Mouse (Mus musculus) neural tube, embryonic 11.5 days (tissue): ENCODE measurements around the gene Hspb7. TPM values are rescaled to one million over a fixed set of nuclear protein-coding genes. Genes with fewer than 3 reads are reported as not detected.
A peak's percentile ranks its signal among the peaks of the same experiment; 100 is the strongest.

Experiments
- ATAC-seq: fragments of 200-750 bp; cut with Nextera tagmentation; 2 replicates; pipeline ENCODE4 v1.8.0; 2017; ENCODE audit warnings: moderate number of reproducible peaks, mild to moderate bottlenecking, moderate TSS enrichment, moderate library complexity; ENCODE audit not compliant: insufficient read depth, low FRiP score, low TSS enrichment
- DNase-seq: peaks from one replicate; pipeline ENCODE4 v3.0.0-alpha.2; 2015; ENCODE audit warnings: low spot score
- H3K27ac ChIP-seq: fragments of 300-500 bp; sonication (generic); 2 replicates; pipeline ENCODE4 v1.5.1; 2014; ENCODE audit warnings: low read depth, mild to moderate bottlenecking, low read length
- H3K27me3 ChIP-seq: fragments of 300-500 bp; sonication (generic); 2 replicates; pipeline ENCODE4 v1.6.1; 2014; ENCODE audit warnings: mild to moderate bottlenecking, low read length, mixed read lengths; ENCODE audit not compliant: control insufficient read depth, insufficient read depth
- H3K36me3 ChIP-seq: fragments of 300-500 bp; sonication (generic); 2 replicates; pipeline ENCODE4 v1.6.1; 2014; ENCODE audit warnings: mild to moderate bottlenecking, low read length, moderate library complexity, mixed read lengths; ENCODE audit not compliant: control insufficient read depth, insufficient read depth
- H3K4me1 ChIP-seq: fragments of 300-500 bp; sonication (generic); 2 replicates; pipeline ENCODE4 v1.6.1; 2014; ENCODE audit warnings: low read length, mixed read lengths; ENCODE audit not compliant: control insufficient read depth, insufficient read depth
- H3K4me2 ChIP-seq: fragments of 300-500 bp; sonication (generic); 2 replicates; pipeline ENCODE4 v1.6.1; 2014; ENCODE audit warnings: low read depth, mild to moderate bottlenecking, moderate library complexity
- H3K4me3 ChIP-seq: fragments of 300-500 bp; sonication (generic); 2 replicates; pipeline ENCODE4 v1.5.1; 2014; ENCODE audit warnings: low read depth, low read length
- H3K9ac ChIP-seq: fragments of 300-500 bp; sonication (generic); 2 replicates; pipeline ENCODE4 v1.6.1; 2014; ENCODE audit warnings: mild to moderate bottlenecking, low read length
- H3K9me3 ChIP-seq: fragments of 300-500 bp; sonication (generic); 2 replicates; pipeline ENCODE4 v1.6.1; 2016; ENCODE audit warnings: low read length; ENCODE audit not compliant: control insufficient read depth
- WGBS: fragments of 180-500 bp; shearing (Covaris S2); extraction: QIAGEN DNeasy Blood & Tissue Kit; methylation state at CpG from one replicate; pipeline ENCODE4 v1.1.7; 2014; 5-methylcytosine and 5-hydroxymethylcytosine counted together
- polyA plus RNA-seq: library from polyadenylated mRNA; unstranded; fragments of >200 nt; fragmentation: Nextera tagmentation; extraction: Ambion mirVana; gene quantifications from 2 replicates; pipeline ENCODE4 v1.2.1, GENCODE M21; 2014

Hspb7 gene
- polyA plus RNA-seq, 1 experiment from 2014 or later = not detected

GRCm38 (mm10) chr4:141432666-141433065 is 12.1 kb downstream of the Hspb7 start:
- DNase-seq (no peak), ATAC-seq (no peak)
- H3K27ac ChIP-seq = no peak overlapping the region
- no peak overlapping the region for H3K4me2 ChIP-seq
- no peak overlapping the region for H3K4me3 ChIP-seq
- 67% methylated on average over 14 of the region's 14 CpGs for WGBS
- no peaks in the 10 kb centered on the region for H3K9me3 ChIP-seq
- no peak overlapping the region for H3K9ac ChIP-seq
- H3K36me3 ChIP-seq = no peaks in the 10 kb centered on the region
- no peaks in the 10 kb centered on the region for H3K27me3 ChIP-seq
- H3K4me1 ChIP-seq = no peaks in the 10 kb centered on the region

GRCm38 (mm10) chr4:141433191-141433590 is 12.6 kb downstream of the Hspb7 start:
- ATAC-seq = no peak
- Histone ChIP-seq H3K9me3 (no peaks in the 10 kb centered on the region), H3K9ac (no peak overlapping the region), H3K4me1 (no peaks in the 10 kb centered on the region), H3K4me3 (no peak overlapping the region), H3K27ac (no peak overlapping the region), H3K4me2 (no peak overlapping the region), H3K36me3 (no peaks in the 10 kb centered on the region), H3K27me3 (no peaks in the 10 kb centered on the region)
- WGBS = 84% methylated on average over 18 of the region's 18 CpGs
- DNase-seq = no peak

DNA sequence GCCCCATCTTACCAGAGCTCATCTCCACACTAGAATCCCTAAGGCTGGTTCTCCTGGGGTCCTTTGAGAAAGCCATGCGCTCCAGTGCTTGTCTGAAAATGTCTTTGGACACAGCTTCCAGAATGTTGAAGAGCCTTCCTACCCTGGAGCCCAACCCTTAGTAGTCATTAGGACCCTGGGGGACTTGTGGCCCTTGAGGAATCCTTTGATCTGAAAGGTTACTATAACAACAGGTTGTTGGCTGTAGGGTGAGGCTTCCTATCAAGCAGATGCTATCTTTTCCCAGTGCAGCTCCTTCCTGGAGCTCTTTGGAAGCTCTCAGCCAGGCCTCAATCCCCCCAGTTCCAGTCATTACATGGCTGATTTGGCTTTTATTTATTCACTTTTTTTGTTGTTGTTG is 15.4 kb downstream of the Hspb7 start, which contains the start of gene Srarp:
Gene Srarp, minus strand, starts transcription at position 132 of the 400 bp plus-strand sequence.
- DNase-seq (no peak), ATAC-seq (no peak)
- H3K4me1 ChIP-seq = no peaks in the 10 kb centered on the region
- H3K9ac ChIP-seq = no peak within 1 kb of the TSS
- no peak within 1 kb of the TSS for H3K4me2 ChIP-seq
- no peaks in the 10 kb centered on the region for H3K9me3 ChIP-seq
- no peaks in the 10 kb centered on the region for H3K27me3 ChIP-seq
- no peak within 1 kb of the TSS for H3K4me3 ChIP-seq
- WGBS = 83% methylated on average over 1 of the region's 1 CpGs
- H3K27ac ChIP-seq = no peak within 1 kb of the TSS
- no peaks in the 10 kb centered on the region for H3K36me3 ChIP-seq

- Histone ChIP-seq H3K9me3 (no peaks in the 10 kb centered on the region), H3K4me1 (no peaks in the 10 kb centered on the region), H3K27me3 (no peaks in the 10 kb centered on the region), H3K4me3 (no peak overlapping the region), H3K4me2 (no peak overlapping the region), H3K9ac (no peak overlapping the region), H3K36me3 (no peaks in the 10 kb centered on the region), H3K27ac (no peak overlapping the region)
- WGBS = 87% methylated on average over 12 of the region's 12 CpGs
- ATAC-seq (no peak), DNase-seq (no peak)
Observed at GRCm38 (mm10) chr4:141439083-141439803, 18.7 kb downstream of the Hspb7 start.

GRCm38 (mm10) chr4:141440877-141441276 is 20.3 kb downstream of the Hspb7 start:
- H3K36me3 ChIP-seq = no peaks in the 10 kb centered on the region
- H3K4me3 ChIP-seq = no peak overlapping the region
- DNase-seq (no peak), ATAC-seq (no peak)
- no peaks in the 10 kb centered on the region for H3K27me3 ChIP-seq
- H3K4me2 ChIP-seq = no peak overlapping the region
- H3K4me1 ChIP-seq = peaks cover 7% of the 10 kb centered on the region; the same call in 1 of the 2 replicates
- no peak overlapping the region for H3K9ac ChIP-seq
- no peak overlapping the region for H3K27ac ChIP-seq
- H3K9me3 ChIP-seq = no peaks in the 10 kb centered on the region

DNA sequence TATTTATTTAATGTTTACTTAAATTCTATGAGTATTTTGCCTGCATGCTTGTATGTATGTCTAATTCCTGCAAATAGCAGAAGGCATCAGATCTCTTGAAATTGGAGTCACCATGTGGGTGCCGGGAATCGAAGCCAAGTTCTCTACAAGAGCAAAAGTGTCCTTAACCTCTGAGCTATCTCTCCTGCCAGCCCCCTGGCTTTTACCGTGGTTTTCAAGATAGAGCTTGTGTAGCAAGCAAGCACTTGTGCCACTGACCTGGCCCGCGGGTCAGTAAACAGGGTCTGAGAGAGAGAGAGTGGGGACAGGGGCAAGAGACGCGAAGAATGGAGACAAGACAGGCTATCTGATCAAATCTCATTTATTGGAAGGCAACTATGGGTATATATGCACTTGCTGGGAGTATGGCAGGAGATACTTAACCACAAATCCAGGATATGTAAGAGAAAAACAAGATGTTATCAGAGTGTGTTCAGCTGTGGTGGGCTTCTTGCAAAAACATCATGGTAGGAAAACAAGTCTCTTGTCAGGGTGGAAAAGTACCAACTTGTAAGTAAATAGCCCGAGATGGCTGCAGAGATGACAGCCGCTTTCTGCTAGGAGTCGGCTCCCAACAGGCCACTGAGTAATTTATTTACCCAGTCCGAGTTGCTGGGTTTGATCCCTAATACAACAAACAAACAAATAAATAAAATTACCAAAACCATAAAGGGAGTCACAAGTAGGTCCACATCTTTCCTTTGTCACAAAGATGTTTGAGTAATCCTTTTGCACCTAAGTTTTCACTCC is 23.3 kb downstream of the Hspb7 start:
- Histone ChIP-seq H3K9me3 (no peaks in the 10 kb centered on the region), H3K4me2 (peak overlapping the region; percentile 37), H3K4me1 (peaks cover 10% of the 10 kb centered on the region; the same call in 1 of the 2 replicates), H3K9ac (peak overlapping the region; percentile 98), H3K27ac (no peak overlapping the region), H3K27me3 (no peaks in the 10 kb centered on the region), H3K4me3 (peak overlapping the region; percentile 99), H3K36me3 (peaks cover 2% of the 10 kb centered on the region)
- no peak for DNase-seq
- ATAC-seq = no peak
- 51% methylated on average over 11 of the region's 11 CpGs for WGBS

DNA sequence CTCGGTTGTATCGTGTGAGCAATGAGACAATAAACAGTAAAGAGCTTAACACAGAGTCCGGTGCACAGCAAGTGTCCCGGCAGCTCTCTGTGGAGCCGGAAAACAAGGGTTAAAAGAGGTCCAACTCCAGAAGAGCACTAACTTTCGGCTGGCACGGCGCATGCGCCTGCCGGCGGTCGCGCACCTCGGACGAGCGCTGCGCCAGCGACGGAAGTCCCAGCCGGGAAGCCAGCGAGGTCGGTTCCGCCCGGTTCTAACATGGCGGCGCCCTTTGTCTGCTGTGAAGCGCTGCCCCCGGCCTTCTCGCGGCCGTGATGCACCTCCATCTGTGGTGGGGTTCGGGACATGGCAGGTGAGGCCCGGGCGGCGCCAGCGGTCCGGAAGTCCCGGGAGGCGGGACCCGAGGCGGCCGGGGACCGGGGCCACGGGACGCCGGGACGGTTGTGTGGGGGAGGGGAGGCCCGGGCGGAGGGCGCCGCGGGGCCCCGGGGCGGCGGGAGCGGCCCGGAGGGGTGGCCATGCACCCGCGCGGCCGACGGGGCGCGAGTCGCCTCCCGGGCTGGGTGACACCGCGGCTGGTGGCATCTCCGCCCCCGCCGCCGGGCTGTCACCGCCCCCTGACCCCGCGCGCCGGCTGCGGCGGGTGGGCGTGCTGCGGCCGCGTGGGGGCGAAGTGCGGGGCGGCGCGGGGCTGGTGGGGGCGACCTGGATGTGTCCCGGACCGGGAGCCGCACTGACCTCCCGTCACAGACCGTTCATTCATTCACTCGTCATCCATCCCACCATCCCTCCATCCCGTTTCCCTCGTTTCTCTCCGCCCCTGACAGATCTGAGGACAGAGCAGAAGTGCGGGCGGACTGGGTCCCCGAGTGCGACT is 24.1 kb downstream of the Hspb7 start, which contains the start of gene Zbtb17:
Gene Zbtb17, plus strand, starts transcription at position 204 of the 877 bp plus-strand sequence.
- Histone ChIP-seq H3K4me1 (peaks cover 10% of the 10 kb centered on the region; the same call in 1 of the 2 replicates), H3K27me3 (no peaks in the 10 kb centered on the region), H3K27ac (peak within 1 kb of the TSS; percentile 86), H3K4me3 (peak within 1 kb of the TSS; percentile 99), H3K9me3 (no peaks in the 10 kb centered on the region), H3K4me2 (peak within 1 kb of the TSS; percentile 89), H3K9ac (peak within 1 kb of the TSS; percentile 98), H3K36me3 (peaks cover 6% of the 10 kb centered on the region)
- DNase-seq (peak; percentile 94), ATAC-seq (peak; percentile 90)
- under 1% methylated on average over 73 of the region's 102 CpGs for WGBS

DNA sequence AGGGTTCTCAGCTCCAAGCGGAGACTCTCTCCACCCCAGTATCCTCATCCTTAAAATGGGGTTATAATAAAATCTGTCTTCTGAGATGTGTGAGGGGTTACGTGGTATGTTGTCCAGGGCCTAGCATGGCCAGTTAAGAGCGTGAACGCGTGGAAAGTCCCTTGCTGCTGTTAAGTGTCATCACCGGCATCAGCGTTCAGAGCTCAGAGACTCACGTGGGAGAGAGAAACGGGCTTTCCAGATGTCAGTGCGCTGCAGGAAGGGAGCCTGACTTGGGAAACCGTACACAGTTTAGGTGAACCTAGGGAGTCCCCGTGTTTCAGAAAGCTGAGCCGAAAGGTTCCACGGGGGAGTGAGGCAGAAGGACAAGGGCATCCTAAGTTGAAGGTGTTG is 24.7 kb downstream of the Hspb7 start:
- Histone ChIP-seq H3K4me3 (peak overlapping the region; percentile 99), H3K36me3 (peaks cover 6% of the 10 kb centered on the region), H3K4me2 (peak overlapping the region; percentile 89), H3K9ac (peak overlapping the region; percentile 98), H3K9me3 (no peaks in the 10 kb centered on the region), H3K27me3 (no peaks in the 10 kb centered on the region), H3K4me1 (peaks cover 10% of the 10 kb centered on the region; the same call in 1 of the 2 replicates), H3K27ac (0 out of 2 replicates have a peak overlapping the region, but pooled peaks have one; percentile 86)
- DNase-seq = no peak
- WGBS = 17% methylated on average over 14 of the region's 14 CpGs
- peak; percentile 21; the same call in 1 of the 2 replicates for ATAC-seq
